Mouse (Mus musculus) regulatory T cell (primary cell): ENCODE measurements at regions not wholly inside any gene's neighbourhood (a gene's known extent, or its start where the extent isn't known, plus 50 kb on each side); places are given as distances from the start of the nearest gene placed in this dataset.

Source experiments
- in situ Hi-C: fragments of 300-600 bp; cut with MboI, MseI; formaldehyde crosslinking; loops from one replicate; pipeline ENCODE4 v1.15.1; 2025; ENCODE audit warnings: high pct_unique_total_duplicates

GRCm38 (mm10) chr12:50943741-50944521, 295.0 kb upstream of the Prkd1 start:
- in situ Hi-C loops, result no loop called here

- in situ Hi-C loops, result no loop called here
Measured at GRCm38 (mm10) chr12:50943340-50943739, 294.4 kb upstream of the Prkd1 start.

- in situ Hi-C loops, result no loop called here
Measured at GRCm38 (mm10) chr12:50935516-50935915, 286.6 kb upstream of the Prkd1 start.

GRCm38 (mm10) chr12:50932496-50932895, 283.6 kb upstream of the Prkd1 start:
- in situ Hi-C loops, result no loop called here

GRCm38 (mm10) chr12:50929641-50930040, 280.7 kb upstream of the Prkd1 start:
- in situ Hi-C loops, result no loop called here

GRCm38 (mm10) chr12:50926234-50926633, 277.3 kb upstream of the Prkd1 start:
- in situ Hi-C loops, result no loop called here

- in situ Hi-C loops, result no loop called here
Measured at GRCm38 (mm10) chr12:50921739-50922138, 272.8 kb upstream of the Prkd1 start.

GRCm38 (mm10) chr12:50899609-50900447, 250.9 kb upstream of the Prkd1 start:
- in situ Hi-C loops, result no loop called here

GRCm38 (mm10) chr12:50897606-50898166, 248.8 kb upstream of the Prkd1 start:
- in situ Hi-C loops, result no loop called here

- in situ Hi-C loops, result no loop called here
Measured at GRCm38 (mm10) chr12:50893604-50894003, 244.7 kb upstream of the Prkd1 start.

- in situ Hi-C loops, result no loop called here
Measured at GRCm38 (mm10) chr12:50875796-50876195, 226.9 kb upstream of the Prkd1 start.

GRCm38 (mm10) chr12:50874024-50874398, 225.1 kb upstream of the Prkd1 start:
- in situ Hi-C loops, result no loop called here

GRCm38 (mm10) chr12:50873390-50874023, 224.6 kb upstream of the Prkd1 start:
- in situ Hi-C loops, result no loop called here

GRCm38 (mm10) chr12:50851644-50852043, 202.7 kb upstream of the Prkd1 start:
- in situ Hi-C loops, result no loop called here

- in situ Hi-C loops, result no loop called here
Measured at GRCm38 (mm10) chr12:50847976-50848375, 199.1 kb upstream of the Prkd1 start.

- in situ Hi-C loops, result no loop called here
Measured at GRCm38 (mm10) chr12:50842744-50843143, 193.8 kb upstream of the Prkd1 start.

- in situ Hi-C loops, result no loop called here
Measured at GRCm38 (mm10) chr12:50839391-50839790, 190.5 kb upstream of the Prkd1 start.

GRCm38 (mm10) chr12:50808731-50809281, 159.9 kb upstream of the Prkd1 start:
- in situ Hi-C loops, result no loop called here

- in situ Hi-C loops, result no loop called here
Measured at GRCm38 (mm10) chr12:50804391-50804790, 155.5 kb upstream of the Prkd1 start.

GRCm38 (mm10) chr12:50765156-50765940, 116.5 kb upstream of the Prkd1 start:
- in situ Hi-C loops, result no loop called here

GRCm38 (mm10) chr12:50764457-50764856, 115.6 kb upstream of the Prkd1 start:
- in situ Hi-C loops, result no loop called here
